In genomic region chr2:105084035-105084434, GRCm38 (mm10) we compare ENCODE assay signal across 29 mouse cellular contexts. TPM values are rescaled to one million over a fixed set of nuclear protein-coding genes. Genes with fewer than 3 reads are reported as not detected.
DNase-seq lines count a peak whose midpoint lies in the region; ATAC-seq lines count a peak whose summit lies in the region.
"Had no signal": no experiment of that assay in that cellular context is flagged by ENCODE, and none has a peak within 500 bp of the region (broad histone marks: within the 10 kb centered on the region; RNA-seq: fewer than 3 reads in every experiment).

No protein-coding gene starts in this region.

- H3K36me3 ChIP-seq in kidney, embryonic 16.5 days (ENCODE audit: insufficient read depth, low read length), result no peaks in the 10 kb centered on the region
- no peaks in the 10 kb centered on the region for H3K36me3 ChIP-seq in kidney, embryonic 14.5 days (ENCODE audit: control insufficient read depth, insufficient read depth, low read length)
- H3K36me3 ChIP-seq: forebrain, embryonic 10.5 days; G1E; hindbrain, embryonic 12.5 days; hindbrain, embryonic 15.5 days had no signal

- no peak overlapping the region for H3K4me3 ChIP-seq in kidney, embryonic 16.5 days (ENCODE audit: low read length)
- no peak overlapping the region for H3K4me3 ChIP-seq in kidney, embryonic 14.5 days (ENCODE audit: low read length)
- H3K4me3 ChIP-seq: forebrain, embryonic 10.5 days; forebrain, embryonic 13.5 days; heart, adult 2 months; hindbrain, embryonic 12.5 days; hindbrain, embryonic 15.5 days had no signal

- no peak overlapping the region for H3K4me2 ChIP-seq in kidney, embryonic 16.5 days (replicated peaks; ENCODE audit: low read depth, low read length)
- H3K4me2 ChIP-seq in kidney, embryonic 14.5 days (replicated peaks; ENCODE audit: low read depth, low read length), result no peak overlapping the region
- H3K4me2 ChIP-seq: forebrain, embryonic 13.5 days; heart, embryonic 11.5 days; hindbrain, embryonic 12.5 days; hindbrain, embryonic 15.5 days had no signal

- no peak overlapping the region for H3K27ac ChIP-seq in kidney, embryonic 16.5 days (ENCODE audit: low read length)
- H3K27ac ChIP-seq in kidney, embryonic 14.5 days (ENCODE audit: low read depth, low read length), result no peak overlapping the region
- H3K27ac ChIP-seq: forebrain, embryonic 10.5 days; forebrain, embryonic 13.5 days; heart, adult 2 months; hindbrain, embryonic 12.5 days; hindbrain, embryonic 15.5 days had no signal

- DNase-seq in kidney, adult 11 months, result peak; percentile 18
- peak; percentile 18 for DNase-seq in kidney, postnatal 14 days
- DNase-seq in 3T3-L1 (ENCODE audit: low read depth, low spot score), result peak; percentile 43
- no peak for DNase-seq in heart, adult 9 months (ENCODE audit: low spot score in 2 of 2)
- DNase-seq: adrenal gland, adult 8-10 months; adrenal gland, postnatal 25 days; B cell, adult 2 months; cerebellum, adult 11-12 months; cerebellum, adult 8-10 months; cerebellum, postnatal 10 days; gastrocnemius, postnatal 10 days; gastrocnemius, postnatal 36 days; heart, adult 2 months had no signal

- H3K4me1 ChIP-seq in kidney, embryonic 16.5 days (ENCODE audit: insufficient read depth, low read length), result peaks cover 8% of the 10 kb centered on the region
- H3K4me1 ChIP-seq in kidney, embryonic 14.5 days (ENCODE audit: control insufficient read depth, insufficient read depth, low read length), result peaks cover 8% of the 10 kb centered on the region; the same call in 1 of the 2 replicates
- H3K4me1 ChIP-seq: forebrain, embryonic 10.5 days had no signal

- 78% methylated on average over 4 of the region's 4 CpGs for WGBS in kidney, embryonic 16.5 days
- 81% methylated on average over 4 of the region's 4 CpGs for WGBS in kidney, embryonic 14.5 days

- ATAC-seq in kidney, embryonic 16.5 days (ENCODE audit: low FRiP score, low TSS enrichment), result no peak
- no peak for ATAC-seq in kidney, embryonic 14.5 days (ENCODE audit: low FRiP score, low TSS enrichment)
- ATAC-seq: activated CD4-positive, CD25-positive, alpha-beta regulatory T cell, adult 4 months; forebrain, embryonic 13.5 days; forebrain, embryonic 16.5 days had no signal

- no peaks in the 10 kb centered on the region for H3K9me3 ChIP-seq in kidney, embryonic 16.5 days (ENCODE audit: low read length)
- no peaks in the 10 kb centered on the region for H3K9me3 ChIP-seq in kidney, embryonic 14.5 days (ENCODE audit: control insufficient read depth, low read length)
- H3K9me3 ChIP-seq: forebrain, embryonic 10.5 days; forebrain, embryonic 13.5 days; G1E; hindbrain, embryonic 12.5 days; hindbrain, embryonic 15.5 days had no signal

- H3K27me3 ChIP-seq in kidney, embryonic 16.5 days (ENCODE audit: insufficient read depth, low read length), result no peaks in the 10 kb centered on the region
- H3K27me3 ChIP-seq in kidney, embryonic 14.5 days (ENCODE audit: control insufficient read depth, insufficient read depth, low read length), result no peaks in the 10 kb centered on the region
- H3K27me3 ChIP-seq: CH12.LX; hindbrain, embryonic 12.5 days; hindbrain, embryonic 15.5 days had no signal

- no peak overlapping the region for H3K9ac ChIP-seq in kidney, embryonic 16.5 days (replicated peaks; ENCODE audit: low read length)
- no peak overlapping the region for H3K9ac ChIP-seq in kidney, embryonic 14.5 days (ENCODE audit: low read depth, low read length)
- H3K9ac ChIP-seq: forebrain, embryonic 13.5 days; hindbrain, embryonic 12.5 days; hindbrain, embryonic 15.5 days had no signal

RNA-seq across cellular contexts. Expression of gene Gm11060, which starts 7.8 kb away (rescaled TPM):
- not detected in 2 replicates for polyA plus RNA-seq in kidney, embryonic 16.5 days (2015; fragmentation: Nextera tagmentation; extraction: Ambion mirVana)
- polyA plus RNA-seq in kidney, embryonic 14.5 days (2014; fragmentation: Nextera tagmentation; extraction: Ambion mirVana), result not detected in 2 replicates
- polyA plus RNA-seq: activated CD4-positive, CD25-positive, alpha-beta regulatory T cell, adult 4 months; brain, embryonic 14.5 days; embryonic facial prominence, embryonic 11.5 days; embryonic facial prominence, embryonic 14.5 days; forebrain, embryonic 10.5 days; forebrain, embryonic 13.5 days; forebrain, embryonic 16.5 days; G1E; heart, adult 2 months; heart, embryonic 11.5 days; heart, embryonic 14.5 days; heart, postnatal 0 days; hindbrain, embryonic 12.5 days; hindbrain, embryonic 15.5 days had no signal

RNA-seq across cellular contexts. Expression of gene Wt1, which starts 42.3 kb away (rescaled TPM):
- 124 and 142 TPM in 2 replicates for polyA plus RNA-seq in kidney, embryonic 16.5 days (2015; fragmentation: Nextera tagmentation; extraction: Ambion mirVana)
- 108 and 164 TPM in 2 replicates for polyA plus RNA-seq in kidney, embryonic 14.5 days (2014; fragmentation: Nextera tagmentation; extraction: Ambion mirVana)
- polyA plus RNA-seq: activated CD4-positive, CD25-positive, alpha-beta regulatory T cell, adult 4 months; forebrain, embryonic 13.5 days; G1E had no signal

Comparison
In these comparisons a context has a peak if more than half of its experiments do, and no peak if none do; other contexts are left out.
1. DNase-seq: peak in kidney, adult 11 months (single experiment), kidney, postnatal 14 days (single experiment) and 3T3-L1 (single experiment); none in heart, adult 9 months (0 of 2).